Mouse (Mus musculus) erythroblast, embryonic 14.5 days (primary cell): Measurements from ENCODE around the gene Ncapd3.

Experiments
- GATA1 ChIP-seq: IDR thresholded peaks from 2 replicates; pipeline ENCODE4 v1.6.1; 2012; ENCODE audit warnings: low read length, inconsistent platforms, mixed read lengths
- TAL1 ChIP-seq: IDR thresholded peaks from 3 replicates; pipeline ENCODE4 v1.6.1; 2012; ENCODE audit warnings: low read length, inconsistent platforms, mixed read lengths

- TF ChIP-seq GATA1: no peak
- no peak for TF ChIP-seq TAL1
These were observed 57.4 kb downstream of the Ncapd3 start for GRCm38 (mm10) chr9:27087402-27087801.
